Mouse (Mus musculus) liver, postnatal 0 days (tissue): Measurements from ENCODE around the gene Kdelr1.

ENCODE experiments used
- CTCF ChIP-seq: sonication (generic); IDR thresholded peaks from 2 replicates; pipeline ENCODE4 v1.5.1; 2016; ENCODE audit warnings: antibody characterized with exemption, low read depth
- EP300 ChIP-seq: IDR thresholded peaks from 2 replicates; pipeline ENCODE4 v1.6.1; 2016; ENCODE audit warnings: antibody characterized with exemption, low read depth, mild to moderate bottlenecking

GRCm38 (mm10) chr7:45876895-45877294, 4.3 kb downstream of the Kdelr1 start:
- no peak for TF ChIP-seq CTCF
- no peak for TF ChIP-seq EP300
